Mouse (Mus musculus) forelimb bud, embryonic 11.5 days (tissue): ENCODE data around the gene Gm13275.
"Not testable (repeated sequence)": the region's sequence is repeated elsewhere in the genome, so short reads cannot be mapped to it uniquely, and the experiment has no call there.

Experiments used
- DNase-seq: peaks from one replicate; pipeline ENCODE4 v3.0.0-alpha.2; 2012; ENCODE audit warnings: low read depth, low spot score

Gm13275 gene

GRCm38 (mm10) chr4:88793936-88794675 lies at the start of gene Gm13275:
TSS of gene Gm13275 (plus strand) at chr4:88794487.
- not testable (repeated sequence) for DNase-seq

- no peak for DNase-seq
Measured at GRCm38 (mm10) chr4:88749926-88750325, 44.4 kb upstream of the Gm13275 start.

GRCm38 (mm10) chr4:88754818-88755340 lies 39.4 kb upstream of the Gm13275 start, which contains the start of gene Gm13271:
TSS of gene Gm13271 (plus strand) at chr4:88754868.
- not testable (repeated sequence) for DNase-seq

GRCm38 (mm10) chr4:88756581-88757513 lies 37.4 kb upstream of the Gm13275 start:
- DNase-seq = not testable (repeated sequence)

GRCm38 (mm10) chr4:88757628-88758031 lies 36.7 kb upstream of the Gm13275 start:
- not testable (repeated sequence) for DNase-seq

- DNase-seq = not testable (repeated sequence)
Measured at GRCm38 (mm10) chr4:88758751-88759150, 35.5 kb upstream of the Gm13275 start.

- DNase-seq = not testable (repeated sequence)
Measured at GRCm38 (mm10) chr4:88759610-88760268, 34.5 kb upstream of the Gm13275 start, which contains the start of gene Gm13283. TSS of gene Gm13283 (plus strand) at chr4:88760119.

GRCm38 (mm10) chr4:88760431-88760830 lies 33.9 kb upstream of the Gm13275 start:
- DNase-seq = not testable (repeated sequence)

GRCm38 (mm10) chr4:88761776-88762175 lies 32.5 kb upstream of the Gm13275 start:
- DNase-seq = not testable (repeated sequence)

- not testable (repeated sequence) for DNase-seq
Measured at GRCm38 (mm10) chr4:88762341-88762740, 31.9 kb upstream of the Gm13275 start.

- DNase-seq = peak; percentile 39
Measured at GRCm38 (mm10) chr4:88763384-88764018, 30.8 kb upstream of the Gm13275 start.

GRCm38 (mm10) chr4:88773534-88773933 lies 20.8 kb upstream of the Gm13275 start, which contains the start of gene Gm13290:
TSS of gene Gm13290 (plus strand) at chr4:88773834.
- DNase-seq = not testable (repeated sequence)

GRCm38 (mm10) chr4:88776622-88777021 lies 17.7 kb upstream of the Gm13275 start, which contains the start of gene Gm13289:
TSS of gene Gm13289 (plus strand) at chr4:88776922.
- not testable (repeated sequence) for DNase-seq

GRCm38 (mm10) chr4:88779550-88779949 lies 14.7 kb upstream of the Gm13275 start, which contains the start of gene Gm13272:
TSS of gene Gm13272 (plus strand) at chr4:88779850.
- DNase-seq = not testable (repeated sequence)

- DNase-seq = not testable (repeated sequence)
Measured at GRCm38 (mm10) chr4:88780320-88780719, 14.0 kb upstream of the Gm13275 start.

GRCm38 (mm10) chr4:88781831-88782230 lies 12.5 kb upstream of the Gm13275 start, which contains the start of gene Ifnz:
TSS of gene Ifnz (plus strand) at chr4:88782131.
- DNase-seq = not testable (repeated sequence)

GRCm38 (mm10) chr4:88782335-88782734 lies 12.0 kb upstream of the Gm13275 start:
- not testable (repeated sequence) for DNase-seq

- not testable (repeated sequence) for DNase-seq
Measured at GRCm38 (mm10) chr4:88785409-88785808, 8.9 kb upstream of the Gm13275 start, which contains the start of gene Gm13276. TSS of gene Gm13276 (plus strand) at chr4:88785709.

GRCm38 (mm10) chr4:88788402-88788801 lies 5.9 kb upstream of the Gm13275 start, which contains the start of gene Gm13277:
TSS of gene Gm13277 (plus strand) at chr4:88788632.
- DNase-seq = not testable (repeated sequence)

- DNase-seq = not testable (repeated sequence)
Measured at GRCm38 (mm10) chr4:88791250-88791649, 3.0 kb upstream of the Gm13275 start, which contains the start of gene Gm13278. TSS of gene Gm13278 (plus strand) at chr4:88791550.
